Mouse (Mus musculus) layer of hippocampus, postnatal 14 days (tissue): ENCODE results near the gene Wipi1. TPM values are rescaled to one million over a fixed set of nuclear protein-coding genes. Genes with fewer than 3 reads are reported as not detected.

Experiments used
- DNase-seq, 2 experiments: peaks; one replicate each; pipeline ENCODE4 v3.0.0; 2021 to 2022; ENCODE audit warnings: low spot score in 2 of 2, mixed read lengths in 1 of 2
- total RNA-seq, 2 experiments: library from RNA; stranded (reverse); gene quantifications; 2 replicates each; pipeline ENCODE4 v1.2.3; 2021

The Wipi1 gene
- total RNA-seq, 2 experiments from 2014 or later = 23.1 to 25.6 TPM

DNA sequence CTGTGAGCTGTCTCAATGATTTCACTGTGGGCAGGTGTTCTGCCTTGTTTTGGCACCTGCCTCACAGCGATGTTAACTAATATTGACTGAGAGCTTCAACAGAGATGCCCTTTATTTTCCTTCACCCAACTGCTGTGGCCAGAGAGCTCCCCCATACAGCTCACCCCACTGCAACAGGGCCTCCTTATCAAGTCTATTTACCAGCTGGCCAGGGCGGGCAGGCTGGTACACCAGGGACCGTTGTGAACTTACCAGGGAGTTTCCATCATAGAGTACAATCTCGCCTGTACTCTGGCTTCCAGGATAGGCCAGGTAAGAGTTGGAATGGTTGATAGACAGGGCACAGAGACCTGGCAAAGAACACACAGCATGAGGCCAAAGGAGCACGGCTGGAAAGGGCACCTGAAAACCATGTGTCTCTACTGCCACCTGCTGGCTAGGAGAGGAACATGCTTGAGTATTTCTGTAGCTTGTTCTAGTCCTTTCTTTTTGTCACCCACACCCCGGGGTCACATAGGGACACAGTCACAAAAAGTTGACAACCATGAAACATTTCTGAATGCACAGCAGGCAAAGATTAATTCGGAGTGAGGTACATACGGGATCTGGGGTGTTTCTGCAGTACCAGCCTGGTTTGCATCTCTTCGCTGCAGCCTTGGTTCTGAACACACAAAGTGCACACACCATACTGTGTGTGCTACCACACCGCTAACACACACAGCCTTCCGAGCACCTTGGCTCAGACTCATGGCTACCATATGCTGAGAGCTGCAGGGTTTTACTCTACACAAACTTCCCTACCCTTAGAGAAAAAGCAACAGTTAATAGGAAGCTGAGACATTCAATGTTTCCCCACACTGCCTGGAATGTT is 26.7 kb downstream of the Wipi1 start:
- DNase-seq = peak; percentile 76 to 79

GRCm38 (mm10) chr11:109583986-109584385 is 27.8 kb downstream of the Wipi1 start:
- DNase-seq = no peak

DNA sequence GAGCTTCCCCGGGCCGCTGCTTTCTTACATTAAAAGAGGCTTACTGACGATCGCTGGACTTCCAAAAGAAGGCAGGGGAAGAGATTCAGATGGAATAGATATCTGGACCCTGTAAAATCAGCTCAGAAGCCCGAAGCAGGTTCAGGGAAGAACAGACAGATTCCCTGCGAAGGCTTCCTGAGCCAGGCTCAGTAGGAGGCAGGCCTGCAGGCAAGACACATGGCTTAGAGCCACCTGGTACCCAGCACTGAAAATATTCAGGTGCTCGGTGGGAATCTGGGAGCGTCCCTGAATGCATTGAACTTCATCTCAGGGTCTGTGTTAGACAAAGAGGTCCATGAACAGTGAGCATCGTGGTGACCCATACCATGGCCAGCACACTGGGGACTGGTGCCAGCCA is 31.8 kb downstream of the Wipi1 start:
- DNase-seq = no peak

GRCm38 (mm10) chr11:109578536-109578935 is 33.2 kb downstream of the Wipi1 start:
- DNase-seq = no peak

GRCm38 (mm10) chr11:109575832-109576231 is 35.9 kb downstream of the Wipi1 start:
- no peak for DNase-seq

GRCm38 (mm10) chr11:109574604-109575003 is 37.2 kb downstream of the Wipi1 start:
- no peak for DNase-seq

DNA sequence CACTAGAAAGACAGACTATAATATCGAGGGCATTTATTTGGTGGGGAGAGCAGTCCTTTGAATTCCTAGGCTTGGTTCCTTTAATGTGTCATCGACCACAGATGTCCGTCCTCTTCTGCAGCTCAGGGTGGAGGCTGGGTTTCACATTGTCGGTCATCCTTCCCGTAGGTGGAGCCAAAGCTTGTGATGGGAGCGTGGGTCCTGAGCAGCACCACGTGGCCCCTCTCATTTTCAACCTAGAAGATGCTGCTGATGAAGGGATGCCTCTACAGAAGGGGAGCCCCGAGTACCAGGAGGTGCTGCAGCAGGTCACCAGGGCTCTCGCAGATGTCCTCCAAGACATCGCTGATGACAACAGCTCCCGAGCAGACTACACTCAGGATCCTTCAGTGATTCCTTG is 39.7 kb downstream of the Wipi1 start:
- no peak for DNase-seq

DNA sequence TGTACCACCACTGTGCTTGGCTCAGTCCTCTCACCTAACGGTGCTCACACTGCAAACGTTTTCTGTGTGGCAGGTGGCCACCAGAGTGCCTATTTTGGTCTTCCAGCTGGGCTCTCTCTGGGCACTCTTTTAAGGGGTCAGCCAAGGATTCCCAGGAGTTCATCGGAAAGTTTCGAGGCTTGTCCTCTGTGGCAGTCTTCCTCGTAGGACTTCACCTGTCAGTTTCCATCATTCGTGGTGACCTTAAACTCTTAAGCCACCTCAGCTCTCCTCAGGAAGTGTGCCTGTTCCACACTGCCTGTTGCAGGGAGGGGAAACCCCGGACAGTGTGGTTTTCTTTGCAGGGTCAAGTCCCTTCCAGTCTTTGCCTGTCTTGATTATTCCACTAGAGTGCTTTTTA is 42.0 kb downstream of the Wipi1 start:
- no peak for DNase-seq

DNA sequence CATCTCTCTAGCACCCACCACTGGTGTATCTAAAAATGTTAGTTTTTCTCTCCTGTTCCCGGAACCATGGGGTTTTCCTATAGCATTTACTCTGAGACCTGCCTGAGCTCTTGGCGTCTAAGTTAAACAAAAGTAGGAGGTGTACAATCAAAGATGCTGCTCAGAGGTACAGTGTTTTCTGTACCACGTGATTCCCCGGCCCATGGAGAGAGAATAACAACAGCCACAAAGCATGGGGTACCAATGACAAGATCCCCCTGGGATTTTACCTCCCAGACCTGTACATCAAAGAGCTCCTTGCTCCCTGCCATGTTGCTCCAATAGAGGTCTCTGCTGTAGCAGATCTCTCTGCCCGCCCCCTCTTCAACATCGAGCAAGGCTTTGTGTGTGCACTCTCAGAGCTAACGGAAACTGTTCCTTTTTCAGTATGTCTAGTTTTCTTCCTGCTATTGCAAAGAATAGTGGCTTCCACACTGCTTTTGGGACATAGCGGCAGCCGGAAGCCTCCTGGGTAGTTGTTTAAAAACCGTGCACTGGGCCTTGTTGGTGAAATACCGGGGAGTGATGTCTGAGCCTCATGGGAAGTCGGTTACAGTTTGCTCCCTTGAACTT is 42.7 kb downstream of the Wipi1 start:
- no peak for DNase-seq

GRCm38 (mm10) chr11:109564466-109565214 is 47.1 kb downstream of the Wipi1 start:
- no peak for DNase-seq

DNA sequence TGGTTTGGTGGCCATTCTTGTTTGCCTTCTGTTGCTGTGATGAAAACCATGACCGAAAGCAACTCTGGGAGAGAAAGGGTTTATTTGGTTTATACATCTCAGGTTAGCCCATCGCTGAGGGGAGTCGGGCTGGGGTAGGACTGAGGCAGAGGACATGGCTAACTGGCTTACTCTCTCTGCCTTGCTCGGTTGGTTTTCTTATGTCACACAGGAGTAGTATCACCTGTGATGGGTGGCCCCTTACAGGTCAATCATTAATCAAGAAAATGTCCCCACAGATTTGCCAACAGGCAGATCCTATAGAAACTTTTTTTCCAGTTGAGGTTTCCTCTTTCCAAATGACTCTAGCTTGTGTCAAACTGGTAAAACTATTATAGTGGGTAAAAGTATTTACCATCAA is 48.1 kb downstream of the Wipi1 start:
- DNase-seq = no peak

DNA sequence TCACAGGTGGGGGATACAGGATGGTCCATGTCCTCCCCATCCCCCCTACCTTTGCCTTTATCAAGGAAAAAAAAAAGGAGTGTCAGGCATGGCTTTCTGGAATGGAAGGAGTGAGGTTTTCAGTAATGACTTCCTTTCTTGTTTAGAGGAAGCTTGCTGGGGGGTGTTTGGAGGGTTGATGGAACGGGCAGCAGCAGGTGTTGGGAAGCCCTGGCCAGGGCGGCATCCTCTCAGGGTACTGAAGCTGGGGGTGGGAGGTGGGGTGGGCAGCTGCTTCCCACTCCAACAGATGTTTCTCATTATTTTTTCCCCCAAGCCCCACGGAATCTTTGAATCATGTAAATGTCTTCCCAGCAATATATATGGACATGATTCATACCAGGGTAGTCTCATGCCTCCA is 50.3 kb downstream of the Wipi1 start:
- DNase-seq = no peak

DNA sequence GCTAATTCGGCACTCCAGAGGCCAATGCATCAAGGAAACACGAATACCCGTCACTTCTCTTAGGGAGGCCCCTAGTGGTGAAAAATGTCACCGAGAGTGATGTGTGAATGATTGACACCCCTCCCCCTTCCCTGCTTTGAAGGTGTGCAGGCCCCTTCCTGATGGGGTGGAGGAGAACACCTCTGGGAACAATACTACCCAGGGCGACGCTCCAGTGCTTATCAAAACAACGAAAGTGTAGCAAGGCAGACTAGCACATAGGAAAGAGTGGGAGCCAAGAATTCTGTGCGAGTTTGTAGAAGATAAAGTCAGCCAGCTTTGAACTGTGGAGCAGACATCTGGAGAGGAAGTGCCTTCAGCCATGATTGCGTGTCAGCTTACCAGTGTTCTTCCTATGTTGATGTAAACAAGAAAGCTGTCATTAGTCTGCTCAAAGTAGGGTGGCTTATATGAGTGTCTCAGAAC is 50.9 kb downstream of the Wipi1 start:
- DNase-seq = peak in 1 of 2 experiments; percentile 15

DNA sequence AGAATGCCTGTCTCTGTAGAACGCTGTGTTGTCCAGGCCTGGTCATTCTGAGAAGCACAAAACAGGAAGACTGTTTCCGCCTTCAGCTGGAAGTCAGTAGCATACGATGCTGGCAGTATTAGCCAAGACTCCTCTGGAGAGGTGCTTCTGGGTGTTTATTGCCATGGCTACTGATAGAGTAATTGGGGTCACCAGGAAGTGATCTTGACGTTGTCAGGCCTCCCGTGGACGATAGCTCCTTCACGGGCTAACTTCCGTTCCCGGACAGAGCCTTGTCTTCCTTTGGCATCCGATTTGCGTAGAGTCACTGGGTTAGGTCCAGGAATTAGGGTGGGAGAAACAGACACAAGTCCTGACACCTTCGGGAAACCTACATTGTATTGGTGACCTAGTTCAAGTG is 52.5 kb downstream of the Wipi1 start:
- no peak for DNase-seq

DNA sequence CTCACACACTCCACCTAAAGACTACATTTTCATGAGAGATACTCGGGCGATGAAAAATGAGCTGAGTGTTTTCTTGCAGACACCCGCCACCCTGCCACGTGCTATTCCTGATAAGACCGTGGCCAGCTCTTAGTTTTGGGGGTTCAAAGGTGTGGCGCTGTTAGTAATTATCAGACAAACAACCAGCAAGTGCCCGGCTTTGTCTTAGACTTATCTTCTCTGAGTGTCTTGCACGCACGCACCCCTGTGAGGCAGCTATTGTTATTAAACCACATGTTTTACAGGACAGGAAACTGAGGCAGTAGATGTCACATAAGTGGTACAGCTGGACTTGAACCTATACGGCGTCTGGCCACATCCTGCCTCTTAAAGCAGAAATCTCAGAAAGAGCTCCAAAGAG is 54.3 kb downstream of the Wipi1 start:
- DNase-seq = no peak

DNA sequence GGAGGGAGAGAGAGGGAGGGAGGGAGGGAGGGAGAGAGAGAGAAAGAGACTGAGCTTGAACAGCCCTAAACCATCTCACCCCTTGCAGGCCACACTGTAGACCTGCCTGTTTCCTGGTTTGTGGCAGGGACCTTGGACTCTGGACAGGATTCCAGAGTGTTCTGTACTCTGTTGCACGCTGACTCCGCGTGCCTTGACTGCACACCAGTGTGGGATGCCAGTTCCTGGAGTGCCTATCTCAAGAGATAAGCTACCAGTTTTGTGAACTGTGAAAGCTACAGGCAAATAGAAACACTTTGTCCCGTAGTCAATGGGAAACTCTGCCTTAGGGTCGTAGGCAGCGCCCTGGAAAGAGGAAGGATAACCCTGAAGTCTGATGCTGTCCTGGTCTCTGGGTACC is 55.6 kb downstream of the Wipi1 start:
- no peak for DNase-seq

DNA sequence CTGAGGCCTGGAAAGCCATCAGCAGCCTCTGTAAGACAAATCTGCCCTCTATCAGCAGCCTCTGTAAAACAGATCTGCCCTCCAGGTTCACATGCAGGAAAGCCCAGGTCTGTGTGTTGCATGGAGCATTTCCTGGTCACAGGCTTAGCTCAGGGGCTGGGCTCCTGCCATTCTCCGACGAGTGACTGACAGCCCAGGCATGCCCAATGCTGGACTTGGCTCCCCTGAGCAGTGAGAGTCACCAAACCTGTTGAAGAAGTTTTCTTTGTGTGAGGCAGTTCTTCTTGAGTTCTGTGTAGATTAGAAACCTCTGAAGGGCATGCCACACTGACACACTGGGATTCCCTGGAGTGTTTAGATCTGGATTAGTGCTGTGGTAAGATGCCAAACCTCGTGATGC is 57.3 kb downstream of the Wipi1 start:
- no peak for DNase-seq

DNA sequence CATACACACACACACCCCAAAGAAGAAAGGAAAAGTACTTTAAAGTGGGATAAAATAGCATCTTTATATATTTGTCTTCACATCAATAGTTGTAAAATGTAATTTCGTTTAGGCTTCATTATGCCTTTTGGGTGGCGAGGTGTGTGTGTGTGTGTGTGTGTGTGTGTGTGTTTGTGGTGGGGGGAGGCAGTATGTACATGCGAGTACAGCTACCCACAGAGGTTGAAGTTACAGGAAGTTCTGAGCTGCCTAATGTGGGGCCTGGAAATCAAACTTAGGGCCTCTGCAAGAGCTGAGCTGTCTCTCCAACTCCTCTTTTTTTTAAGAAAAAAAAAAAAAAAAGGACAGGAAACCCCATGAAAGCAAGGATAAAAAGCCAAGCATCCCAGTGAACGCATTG is 57.8 kb downstream of the Wipi1 start:
- DNase-seq = no peak

DNA sequence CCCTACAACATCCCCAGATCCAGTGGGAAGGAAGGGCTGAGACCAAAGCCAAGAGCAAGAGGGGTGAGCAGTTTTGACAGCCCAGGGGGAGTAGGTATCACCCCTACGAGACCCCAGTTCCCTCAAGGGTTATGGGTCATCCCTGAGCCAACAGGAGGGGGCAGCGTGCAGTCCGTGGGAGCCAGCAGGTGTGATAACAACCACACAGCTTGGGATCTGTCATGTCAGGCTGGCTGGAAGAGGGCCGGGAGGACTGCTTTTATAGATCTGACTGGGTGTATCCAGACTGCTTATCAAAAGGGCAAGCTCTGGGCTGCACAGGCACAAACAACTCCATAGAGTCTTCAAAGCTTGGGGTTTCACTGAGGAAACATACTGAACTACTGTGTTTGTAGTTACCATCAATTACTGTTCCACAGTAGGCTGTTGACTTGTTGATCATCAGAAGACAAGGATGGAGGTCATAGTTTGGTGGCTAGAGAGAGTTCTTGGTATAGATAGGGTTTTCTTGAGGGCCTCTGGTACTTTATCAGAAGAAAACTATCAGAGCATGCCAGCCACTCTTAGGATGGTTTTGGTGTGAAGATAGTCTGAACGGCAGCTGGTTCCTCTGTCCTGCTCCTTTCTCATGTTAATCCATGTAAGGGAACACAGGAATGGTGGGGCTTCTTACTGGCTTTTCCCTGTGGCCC is 62.0 kb downstream of the Wipi1 start:
- no peak for DNase-seq

- no peak for DNase-seq
Observed at GRCm38 (mm10) chr11:109547652-109548051, 64.1 kb downstream of the Wipi1 start.

GRCm38 (mm10) chr11:109546305-109547001 is 65.3 kb downstream of the Wipi1 start:
- no peak for DNase-seq
